Mouse (Mus musculus) heart, postnatal 10 days (tissue): Measurements from ENCODE around the gene Hlf. TPM values are rescaled to one million over a fixed set of nuclear protein-coding genes. Genes with fewer than 3 reads are reported as not detected.

ENCODE experiments used
- DNase-seq, 2 experiments: peaks; one replicate each; pipeline ENCODE4 v3.0.0; 2021
- intact Hi-C: fragments of 180-260 bp; cut with DNase I; formaldehyde crosslinking; loops from one replicate; pipeline ENCODE4 v1.15.1; 2025
- total RNA-seq, 2 experiments: library from RNA; stranded (reverse); gene quantifications; 2 replicates each; pipeline ENCODE4 v1.2.3; 2021

The Hlf gene
- total RNA-seq, 2 experiments from 2014 or later, result 15.7 to 22.1 TPM

- DNase-seq, result no peak
- intact Hi-C loops, result no loop called here
Measured at GRCm38 (mm10) chr11:90347667-90348459, 42.8 kb downstream of the Hlf start.

DNA sequence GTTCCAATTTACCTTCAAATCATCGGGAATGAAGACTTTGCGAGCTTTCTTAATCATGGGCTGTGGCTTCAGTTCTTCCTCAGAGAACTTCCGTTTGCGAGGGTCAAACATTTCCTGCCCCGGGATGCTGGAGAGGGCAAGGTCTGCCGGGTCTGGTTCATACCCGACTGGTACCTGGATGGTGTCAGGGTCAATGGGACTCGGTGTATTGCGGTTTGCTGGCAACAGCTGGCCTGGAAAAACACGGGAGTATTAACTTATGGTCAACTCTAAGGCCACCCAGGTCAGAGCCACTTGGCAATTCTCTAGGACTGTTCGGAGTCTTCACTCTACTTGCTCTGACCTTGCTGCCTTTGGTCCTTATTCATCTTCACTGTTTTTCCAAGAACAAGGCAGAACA lies 44.9 kb downstream of the Hlf start:
- intact Hi-C loops, result no loop called here
- no peak for DNase-seq

GRCm38 (mm10) chr11:90342858-90343257 lies 47.8 kb downstream of the Hlf start:
- peak in 1 of 2 experiments; percentile 20 for DNase-seq
- intact Hi-C loops, result no loop called here

GRCm38 (mm10) chr11:90342267-90342666 lies 48.4 kb downstream of the Hlf start:
- intact Hi-C loops, result no loop called here

DNA sequence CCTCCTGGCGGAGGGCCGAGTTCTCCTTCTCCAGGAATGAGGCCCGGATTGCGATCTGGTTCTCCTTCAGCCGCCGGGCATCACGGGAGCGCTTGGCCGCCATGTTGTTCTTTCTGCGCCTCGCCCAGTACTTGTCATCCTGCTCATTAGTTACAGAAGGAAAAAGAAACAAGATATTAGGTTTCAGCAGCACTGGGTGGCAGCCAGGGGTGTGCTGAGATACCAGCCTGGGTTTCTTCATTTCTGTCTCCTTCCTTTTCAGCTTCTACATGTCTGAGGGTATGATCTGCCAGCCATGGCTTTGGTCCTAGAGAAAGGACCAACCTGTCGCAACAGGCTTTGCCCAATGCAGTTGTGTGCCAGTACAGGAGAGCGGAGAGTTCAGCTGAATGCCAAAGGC lies 49.9 kb downstream of the Hlf start:
- DNase-seq, result no peak
- intact Hi-C loops, result no loop called here

More at GRCm38 (mm10) chr11:90342267-90342666, 48.4 kb downstream of the Hlf start:
- DNase-seq, result no peak

DNA sequence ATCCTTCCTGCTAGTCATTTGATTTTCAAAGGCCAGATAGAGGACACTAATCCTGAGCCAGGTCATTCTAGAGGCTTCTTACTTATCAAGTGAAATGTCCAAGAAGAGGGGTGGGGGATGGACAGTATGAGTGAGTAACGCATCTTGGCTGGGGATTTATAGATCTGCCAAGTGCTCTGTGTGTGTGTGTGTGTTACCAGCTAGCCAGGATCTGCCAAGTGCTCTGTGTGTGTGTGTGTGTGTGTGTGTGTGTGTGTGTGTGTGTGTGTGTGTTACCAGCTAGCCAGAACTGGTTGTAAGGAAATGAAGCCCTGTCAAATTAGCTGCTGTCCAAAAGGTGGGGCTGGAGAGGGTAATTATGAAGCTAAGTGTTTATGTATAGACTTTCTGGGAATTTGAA lies 55.9 kb downstream of the Hlf start:
- peak in 1 of 2 experiments; percentile 24 for DNase-seq

GRCm38 (mm10) chr11:90332737-90333136 lies 58.0 kb downstream of the Hlf start:
- intact Hi-C loops, result no loop called here
- DNase-seq, result no peak

More for the DNA sequence above, 55.9 kb downstream of the Hlf start:
- intact Hi-C loops, result no loop called here

DNA sequence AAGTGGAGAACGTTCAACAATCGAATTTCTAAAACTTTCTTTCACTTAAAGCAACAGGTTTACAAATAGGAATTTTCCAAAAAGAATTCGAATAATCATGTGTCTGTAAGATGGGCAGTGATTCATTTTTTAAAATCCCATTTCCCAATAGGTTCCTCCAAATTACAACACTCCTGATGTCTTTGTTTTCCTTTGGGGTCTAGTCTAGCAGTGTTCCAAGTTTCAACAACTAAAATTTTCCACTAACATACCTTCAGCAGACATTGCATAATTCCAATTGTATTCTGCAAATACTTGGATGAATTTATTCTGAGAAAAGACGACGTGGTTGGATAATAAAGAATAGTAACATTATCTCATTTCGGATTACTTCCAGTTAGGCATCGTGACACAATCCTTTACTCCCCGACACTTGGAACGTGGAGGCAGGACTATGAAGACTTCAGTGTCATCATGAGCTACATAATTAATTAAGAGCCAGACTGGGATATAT lies 60.4 kb downstream of the Hlf start:
- DNase-seq, result no peak
- intact Hi-C loops, result no loop called here

DNA sequence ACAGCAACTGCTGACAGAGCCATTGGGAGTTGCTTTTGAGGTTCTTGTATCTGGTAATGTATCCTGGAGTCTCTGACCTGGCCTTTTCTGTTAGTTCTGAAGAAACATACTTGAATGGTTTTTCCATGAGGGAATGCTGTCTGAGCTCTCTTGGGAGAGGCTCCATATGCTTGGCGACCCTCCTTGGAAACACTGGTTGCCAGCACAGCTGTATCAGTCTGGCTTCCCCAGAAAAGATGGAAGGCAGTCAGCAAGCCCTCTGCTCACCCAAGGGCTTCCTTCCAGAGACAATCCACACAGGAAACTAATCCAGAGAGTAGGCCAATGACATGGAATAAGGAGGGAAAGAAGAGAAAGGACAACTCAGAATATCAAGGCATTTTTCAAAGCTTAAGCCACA lies 63.9 kb downstream of the Hlf start:
- intact Hi-C loops, result no loop called here
- peak; percentile 82 to 87 for DNase-seq

GRCm38 (mm10) chr11:90326146-90326545 lies 64.5 kb downstream of the Hlf start:
- no peak for DNase-seq
- intact Hi-C loops, result no loop called here

DNA sequence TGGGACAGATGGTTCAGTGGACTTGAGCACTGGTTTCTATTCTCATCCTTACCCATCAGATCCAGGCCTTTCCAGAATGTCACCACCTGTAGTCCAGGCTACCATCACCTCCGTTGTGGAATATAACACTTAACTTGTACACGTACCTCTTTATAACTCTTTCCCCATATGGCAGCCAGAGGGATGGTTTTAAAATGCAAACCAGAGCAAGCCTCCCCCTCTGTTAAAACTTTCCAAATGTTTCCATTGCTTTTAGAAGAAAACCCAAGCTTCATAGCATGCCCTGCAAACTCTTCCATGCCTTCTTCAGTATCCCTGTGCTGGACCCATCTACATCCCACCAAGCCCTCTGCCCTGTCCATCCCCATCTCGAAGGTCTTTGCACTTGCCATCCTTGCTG lies 66.1 kb downstream of the Hlf start:
- no peak for DNase-seq
- intact Hi-C loops, result no loop called here

GRCm38 (mm10) chr11:90320922-90321321 lies 69.8 kb downstream of the Hlf start:
- intact Hi-C loops, result no loop called here
- no peak for DNase-seq

DNA sequence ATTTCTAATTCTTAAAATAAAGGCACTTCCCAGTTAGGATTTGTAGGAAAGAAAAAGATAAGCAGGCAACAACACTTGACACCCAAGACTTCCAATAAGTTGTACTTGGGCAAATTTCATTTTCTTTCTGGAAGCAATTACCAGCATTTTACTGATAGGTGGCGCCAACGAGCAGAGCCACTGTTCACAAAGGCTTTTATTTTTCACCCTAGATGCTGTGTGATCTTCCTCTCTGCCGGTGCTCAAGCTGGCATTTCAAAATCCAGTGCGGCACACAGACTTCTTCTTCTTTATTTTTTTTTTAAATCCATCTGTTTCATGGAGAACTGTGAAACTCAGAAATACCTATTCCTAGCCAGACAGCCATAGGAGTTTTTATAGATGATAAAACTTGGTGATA lies 73.2 kb downstream of the Hlf start:
- peak; percentile 57 to 77 for DNase-seq
- intact Hi-C loops, result loop anchor here (2.0 to 5.0 kb wide), 3 partner anchors 45 to 299 kb away; no protein-coding TSS in a partner anchor

DNA sequence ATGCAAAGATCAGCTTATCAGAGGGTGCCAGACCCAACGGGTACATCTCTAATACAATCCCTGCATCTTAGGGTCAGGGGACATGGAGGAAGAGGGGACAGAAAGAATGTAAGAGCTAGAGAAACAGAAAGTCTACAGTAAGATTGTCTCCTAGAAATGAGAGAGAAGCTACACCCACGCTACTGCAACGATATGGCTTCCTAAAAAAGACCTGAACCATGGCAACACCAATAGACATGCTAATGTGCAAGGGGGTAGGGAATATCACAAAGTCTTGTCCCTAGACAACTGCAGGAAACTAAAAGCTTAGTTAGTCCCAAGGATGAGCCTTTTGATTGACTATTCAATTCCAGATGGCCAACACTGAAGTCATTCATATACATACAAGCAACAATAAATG lies 76.1 kb downstream of the Hlf start:
- intact Hi-C loops, result loop anchor here (5.0 kb wide), 2 partner anchors 48 to 73 kb away; no protein-coding TSS in a partner anchor
- no peak for DNase-seq

DNA sequence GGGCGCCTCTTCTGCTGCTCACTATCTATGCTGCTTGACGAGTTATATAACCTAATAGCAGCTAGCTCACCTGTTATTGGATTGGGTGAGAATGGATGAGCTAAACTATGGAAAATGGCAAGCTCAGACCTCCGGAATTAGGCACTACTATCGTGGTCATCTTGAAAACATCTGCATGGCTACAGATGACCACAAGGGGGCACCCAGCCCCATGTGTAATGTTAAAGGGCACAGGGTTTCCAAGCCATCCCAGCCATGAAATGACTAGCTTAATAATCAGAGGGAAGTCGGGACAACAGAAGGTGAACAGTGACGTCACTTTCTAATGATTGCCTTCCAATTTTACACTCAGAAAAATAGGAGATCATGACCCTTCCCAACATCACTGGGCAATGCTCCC lies 83.7 kb downstream of the Hlf start:
- intact Hi-C loops, result loop anchor here (2.0 to 5.0 kb wide), 2 partner anchors 125 to 312 kb away; no protein-coding TSS in a partner anchor
- peak; percentile 71 to 81 for DNase-seq

- intact Hi-C loops, result loop anchor here (2.0 to 5.0 kb wide), 2 partner anchors 124 to 313 kb away; no protein-coding TSS in a partner anchor
Measured at GRCm38 (mm10) chr11:90306067-90306466, 84.6 kb downstream of the Hlf start.

DNA sequence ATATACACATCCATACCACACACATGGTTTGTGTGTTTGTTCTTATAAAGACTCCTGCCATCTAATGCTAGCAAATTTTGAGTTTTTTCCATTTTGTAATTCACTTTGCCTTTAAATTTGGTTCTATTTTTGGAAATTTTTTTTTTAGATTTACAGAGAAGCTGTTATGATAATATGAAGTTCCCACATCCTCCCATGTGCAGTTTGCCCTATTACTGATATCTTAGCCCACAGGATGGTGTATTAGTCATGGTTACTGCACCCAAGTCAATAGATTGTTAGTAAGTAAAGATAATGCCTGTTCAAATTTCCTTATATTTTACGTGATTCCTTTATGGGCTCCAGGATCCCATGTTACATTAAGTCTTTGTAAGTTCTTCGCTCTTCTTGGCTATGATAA lies 96.1 kb downstream of the Hlf start:
- no peak for DNase-seq
- intact Hi-C loops, result no loop called here

More at GRCm38 (mm10) chr11:90306067-90306466, 84.6 kb downstream of the Hlf start:
- no peak for DNase-seq

DNA sequence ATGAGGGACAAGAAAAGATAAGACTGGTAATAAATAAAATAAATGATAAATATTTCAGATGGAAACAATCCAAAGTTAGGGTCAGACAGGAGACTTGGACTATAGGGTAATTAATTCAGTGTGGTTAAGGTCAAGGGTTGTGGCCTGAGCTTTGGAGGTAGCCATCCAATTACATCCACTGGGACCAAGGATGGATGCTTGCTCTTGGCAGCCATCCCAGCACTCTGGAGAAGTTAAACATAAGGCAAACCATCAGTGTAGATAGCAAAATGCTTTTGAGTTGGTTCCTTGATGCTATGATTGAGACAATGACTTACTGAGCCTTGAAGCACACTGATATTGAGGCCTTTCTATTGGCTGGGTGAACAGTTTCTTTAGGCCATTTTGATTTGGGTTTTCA lies 97.9 kb downstream of the Hlf start:
- intact Hi-C loops, result no loop called here
- DNase-seq, result no peak

DNA sequence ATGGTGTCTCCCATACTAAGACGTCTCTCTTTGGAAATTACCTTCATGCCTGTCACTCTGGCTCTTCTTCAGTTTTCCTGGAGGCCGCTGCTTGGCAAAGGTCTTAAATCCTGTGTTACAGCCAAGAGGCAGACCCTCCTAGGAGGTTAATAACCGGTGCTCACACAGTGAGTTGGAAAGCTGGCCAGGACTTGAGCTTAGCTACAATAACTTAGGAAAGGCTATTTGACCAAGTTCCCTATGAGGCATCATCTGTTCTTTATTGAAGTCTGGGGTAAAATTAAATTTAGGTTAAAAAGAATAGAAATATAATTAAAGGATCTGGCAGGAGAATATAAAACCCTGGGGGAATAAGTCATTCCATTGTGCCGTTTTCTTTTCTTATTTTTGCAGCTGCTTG lies 99.5 kb downstream of the Hlf start:
- intact Hi-C loops, result no loop called here
- no peak for DNase-seq

DNA sequence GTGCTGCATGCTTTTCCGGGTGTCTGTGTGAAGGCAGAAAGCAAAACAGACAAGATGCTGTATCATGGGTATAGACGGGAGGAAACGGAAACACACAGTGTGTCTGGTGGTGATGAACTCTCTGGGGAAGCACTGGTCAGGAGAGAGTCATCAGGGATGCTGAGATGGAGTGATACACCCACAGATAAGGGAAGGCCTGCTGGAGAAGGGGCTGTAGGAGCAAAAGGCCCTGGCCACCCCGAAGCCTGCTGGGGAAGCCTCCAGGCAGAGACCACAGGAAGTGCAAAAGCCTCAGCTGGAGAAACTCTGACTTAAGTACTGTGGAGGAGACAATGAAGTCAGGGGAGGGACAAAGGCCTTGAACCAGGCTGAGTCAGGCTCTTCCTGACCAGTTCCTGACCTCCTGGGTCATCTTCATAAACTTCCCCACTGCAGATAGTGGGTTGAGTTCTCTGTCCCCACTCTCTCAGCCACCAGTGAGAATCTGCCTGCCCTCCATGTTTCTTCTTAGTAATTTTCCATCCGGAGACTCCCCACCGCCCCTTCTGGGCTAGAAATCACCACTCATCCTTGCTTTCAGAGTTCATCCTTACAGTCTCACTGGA lies 104.0 kb downstream of the Hlf start:
- intact Hi-C loops, result no loop called here
- no peak for DNase-seq
